Mouse (Mus musculus) T-helper 1 cell (primary cell): Measurements from ENCODE around the gene Hoxa6.

Experiments used
- in situ Hi-C: fragments of 300-600 bp; cut with MboI, MseI; formaldehyde crosslinking; loops from one replicate; pipeline ENCODE4 v1.15.1; 2025; ENCODE audit warnings: high pct_unique_total_duplicates

The Hoxa6 gene

DNA sequence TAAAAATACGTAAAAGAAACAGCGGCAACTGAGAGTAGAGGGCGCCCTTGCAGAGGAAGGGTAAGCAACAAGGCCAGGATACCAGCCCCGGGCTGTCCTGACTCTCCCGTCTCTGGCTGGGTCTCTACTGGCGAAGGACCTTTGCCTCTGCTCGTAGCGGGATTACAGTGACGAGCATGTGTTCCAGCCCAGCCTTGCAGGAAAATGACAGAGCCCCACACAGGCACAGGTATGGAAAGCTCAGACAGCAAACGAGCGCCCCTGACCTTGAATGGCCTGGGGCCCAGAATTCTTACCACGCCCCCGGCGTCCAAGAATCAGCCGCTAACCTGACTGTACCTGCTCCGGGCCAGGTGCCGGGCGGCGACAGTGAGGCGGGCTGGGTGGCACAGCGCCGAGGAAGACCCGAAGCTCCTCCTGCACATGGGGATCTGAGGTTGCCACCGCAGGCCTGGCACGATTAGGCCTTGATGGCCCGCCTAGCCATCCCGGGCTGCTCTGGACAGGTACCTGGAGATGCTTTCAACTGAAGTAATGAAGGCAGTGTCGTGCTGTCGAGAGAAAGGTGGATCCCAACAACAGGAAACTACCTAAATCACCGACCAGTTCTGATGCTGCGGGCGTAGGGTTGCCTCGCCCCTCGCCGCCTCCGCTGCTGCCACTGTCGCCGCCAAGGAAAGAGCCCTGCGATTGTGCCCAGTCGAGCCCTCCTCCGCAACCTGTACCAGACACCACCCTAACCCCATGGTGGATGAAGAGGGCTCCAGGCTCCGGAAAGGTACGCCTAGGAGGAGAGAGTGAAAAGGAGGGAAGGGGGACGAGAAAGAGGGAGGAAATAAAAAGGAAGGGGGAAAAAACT, 21.3 kb upstream of the Hoxa6 start:
- in situ Hi-C loops: loop anchor here (5.0 to 25.0 kb wide), 3 partner anchors 33 to 1058 kb away; partner anchors contain the start of genes Creb5 and Hoxa13

DNA sequence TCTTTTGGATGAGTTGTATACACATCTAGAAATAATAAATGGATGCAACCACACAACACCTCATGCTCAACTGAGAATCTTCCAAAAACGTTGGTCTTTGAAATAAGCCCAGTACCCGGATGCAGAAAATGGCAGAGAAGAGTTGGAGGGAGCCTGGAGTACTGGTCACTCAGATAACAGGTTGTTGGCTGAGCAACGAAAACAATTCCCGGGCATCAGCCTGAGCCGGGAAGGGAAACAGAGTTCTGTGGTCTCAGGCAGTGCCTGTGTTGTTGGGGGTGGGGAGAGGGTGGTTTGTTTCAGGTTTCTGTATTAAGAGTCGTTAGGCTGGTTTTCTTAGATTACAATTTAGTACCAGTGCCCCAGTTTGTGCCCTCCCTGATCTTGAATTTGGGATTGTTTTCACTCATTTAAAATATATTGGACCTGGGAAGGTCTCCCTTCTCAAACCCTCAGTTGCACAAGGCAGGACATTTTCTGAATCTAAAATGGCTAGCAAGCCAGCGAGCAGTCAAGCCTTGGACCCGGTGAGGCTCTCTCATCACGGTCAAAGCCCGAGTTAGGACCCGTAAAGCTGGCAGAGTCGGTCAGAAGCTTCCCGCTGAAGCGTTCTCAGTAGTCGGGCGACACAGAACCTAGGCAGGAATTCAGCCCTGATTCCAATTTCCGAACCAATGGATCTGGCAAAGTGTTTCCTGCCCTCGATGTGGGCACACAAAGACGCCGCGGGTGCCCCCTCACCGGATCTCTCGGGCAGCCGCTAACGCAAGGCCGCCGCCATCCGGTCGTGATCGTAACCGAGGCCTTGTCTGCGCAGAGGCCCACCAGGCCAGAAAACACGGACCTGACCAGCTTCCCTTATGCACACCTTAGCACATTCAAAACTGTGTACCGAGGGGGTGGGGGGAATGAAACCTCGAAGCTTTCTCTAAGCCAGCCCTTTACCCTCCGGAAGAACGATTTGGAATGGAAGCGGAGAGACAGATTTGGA, 20.2 kb upstream of the Hoxa6 start:
- in situ Hi-C loops: loop anchor here (5.0 to 25.0 kb wide), 3 partner anchors 34 to 1059 kb away; partner anchors contain the start of genes Creb5 and Hoxa13

DNA sequence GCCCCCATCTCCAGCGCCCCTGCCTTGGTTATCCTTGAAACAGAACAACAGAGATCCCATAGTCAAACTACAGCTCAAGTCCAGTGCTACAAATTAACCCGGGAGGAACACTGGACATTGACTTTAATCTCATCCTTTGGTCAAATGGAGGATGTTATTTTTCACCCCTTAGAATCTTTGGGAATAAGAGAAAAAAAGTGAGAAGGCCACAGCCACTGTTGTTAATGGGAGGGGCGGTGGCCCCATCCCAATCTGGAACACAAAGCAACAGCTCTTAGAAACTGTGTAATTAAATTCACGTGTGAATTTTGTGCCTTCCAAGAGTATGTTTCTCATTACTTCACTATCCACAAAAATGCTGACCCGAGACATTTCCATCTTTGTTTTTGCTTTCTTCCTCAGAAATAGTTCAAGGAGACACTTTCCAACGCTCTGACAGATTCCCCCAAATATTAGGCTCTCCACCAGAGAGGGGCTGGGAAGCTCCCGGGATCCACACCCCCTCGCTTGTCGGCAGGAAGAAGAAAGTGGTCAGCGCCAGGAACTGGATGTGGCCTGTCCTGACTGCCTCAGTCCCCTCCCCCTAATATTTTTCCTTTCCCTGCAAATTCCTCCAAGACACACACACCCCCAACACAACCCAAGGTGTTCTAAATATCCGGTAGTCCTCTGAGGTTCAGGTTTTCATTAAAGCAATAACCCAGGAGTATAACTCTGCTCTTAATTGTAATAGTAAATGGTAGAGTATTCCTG, 19.1 kb upstream of the Hoxa6 start:
- in situ Hi-C loops: loop anchor here (5.0 to 25.0 kb wide), 3 partner anchors 35 to 1060 kb away; partner anchors contain the start of genes Creb5 and Hoxa13

DNA sequence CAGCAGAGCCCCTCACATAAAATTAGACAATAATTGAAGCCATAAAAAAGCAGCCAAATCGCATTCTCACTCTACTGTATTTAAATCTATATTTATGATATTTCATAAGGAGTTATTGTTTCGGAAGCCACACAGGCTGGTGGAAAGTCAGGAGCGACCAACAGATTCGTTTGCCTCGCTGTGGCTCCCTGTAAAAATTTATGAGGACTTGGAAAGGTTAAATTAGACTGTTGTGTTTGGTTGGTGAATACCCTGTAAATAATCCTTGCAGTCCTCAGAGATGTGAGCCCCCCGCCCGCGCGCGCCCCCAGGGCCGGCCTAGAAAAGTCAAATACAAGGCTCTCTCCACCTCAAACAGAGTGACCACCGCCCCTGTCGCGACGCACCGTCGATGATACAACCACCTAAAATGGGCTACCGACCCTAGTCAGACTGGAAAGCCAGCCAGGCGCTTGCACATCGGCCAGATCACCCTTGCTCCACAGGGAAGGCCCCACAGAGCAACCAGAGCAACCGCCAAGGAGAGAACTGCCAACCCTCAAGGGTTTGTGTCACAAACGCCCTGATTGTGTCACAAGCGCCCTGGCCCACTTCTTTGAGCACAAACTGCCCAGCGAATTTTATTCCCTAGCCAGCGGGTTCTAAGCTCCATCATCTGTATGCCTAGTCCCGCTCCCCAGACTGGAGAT, 18.2 kb upstream of the Hoxa6 start:
- in situ Hi-C loops: loop anchor here (5.0 to 25.0 kb wide), 3 partner anchors 36 to 1061 kb away; partner anchors contain the start of genes Creb5 and Hoxa13

DNA sequence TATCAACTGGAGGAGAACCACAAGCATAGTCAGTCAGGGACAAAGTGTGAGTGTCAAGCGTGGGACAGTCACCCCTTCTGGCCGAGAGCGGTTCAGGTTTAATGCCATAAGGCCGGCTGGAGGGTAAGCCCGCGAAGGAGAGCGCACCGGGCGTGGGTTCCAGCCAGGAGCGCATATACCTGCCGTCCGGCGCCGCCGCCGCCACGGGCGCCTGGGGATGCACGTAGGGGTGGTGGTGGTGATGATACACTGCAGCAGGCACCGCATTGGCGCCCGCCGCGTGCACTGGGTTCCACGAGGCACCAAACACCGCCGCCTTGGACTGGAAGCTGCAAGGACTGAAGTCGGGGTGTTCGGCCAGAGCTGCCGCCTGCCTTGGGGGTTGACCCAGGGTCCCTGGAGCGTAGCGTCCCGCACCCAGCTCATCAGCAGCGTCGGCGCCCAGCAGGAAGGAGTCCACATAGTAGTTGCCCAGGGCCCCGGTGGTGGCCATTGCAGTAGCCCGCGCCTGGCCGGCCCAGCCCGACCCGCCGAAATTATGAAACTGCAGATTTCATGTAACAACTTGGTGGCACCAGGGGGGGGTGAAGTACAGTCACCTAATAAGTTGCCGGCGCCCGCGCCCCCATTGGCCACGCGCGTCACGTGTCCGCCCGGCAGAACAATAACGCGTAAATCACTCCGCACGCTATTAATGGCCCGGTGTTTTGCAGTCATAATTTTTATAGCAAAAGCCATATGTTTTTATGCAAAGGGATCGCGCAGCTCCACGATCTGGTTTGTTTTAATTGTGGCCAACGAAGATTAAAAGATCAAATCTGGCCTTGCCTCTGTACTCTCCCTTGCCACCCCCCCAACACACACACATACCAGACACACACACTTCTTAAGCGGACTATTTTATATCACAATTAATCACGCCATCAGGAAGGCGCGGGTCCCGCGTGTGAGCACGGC, 17.4 kb upstream of the Hoxa6 start:
- in situ Hi-C loops: loop anchor here (5.0 to 25.0 kb wide), 3 partner anchors 36 to 1061 kb away; partner anchors contain the start of genes Creb5 and Hoxa13

DNA sequence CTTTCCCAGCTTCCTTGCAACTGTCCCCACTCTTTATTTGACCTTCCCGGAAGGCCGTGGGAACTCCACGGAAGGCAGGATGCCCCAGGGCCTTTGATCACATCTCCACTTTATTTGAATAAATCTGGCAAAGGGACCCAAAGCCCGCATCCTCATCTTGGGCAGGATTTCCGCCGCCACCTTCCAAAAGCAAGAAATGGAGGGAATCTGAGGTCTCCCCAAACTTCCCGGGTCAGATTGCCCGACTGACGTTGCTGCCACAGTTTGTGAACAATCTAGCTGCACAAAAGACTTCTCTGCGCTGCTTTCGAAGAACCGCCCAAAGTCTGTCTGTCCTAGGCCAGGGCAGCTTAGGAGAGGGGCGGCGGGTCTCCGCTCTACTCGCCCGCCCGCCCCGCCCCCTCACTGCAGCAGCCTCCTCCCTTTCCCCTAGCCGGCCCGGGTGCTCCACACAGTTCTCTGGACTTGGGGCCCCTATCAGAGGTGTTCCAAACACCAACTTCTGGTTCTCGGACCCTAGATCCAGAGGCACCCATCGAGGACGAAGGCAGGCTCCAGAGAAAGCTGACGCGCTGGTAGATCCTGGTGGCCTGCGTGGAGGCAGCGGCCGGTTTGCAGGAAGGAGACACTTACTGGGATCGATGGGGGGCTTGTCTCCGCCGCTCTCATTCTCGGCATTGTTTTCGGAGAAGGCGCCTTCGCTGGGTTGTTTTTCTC, 16.5 kb upstream of the Hoxa6 start:
- in situ Hi-C loops: loop anchor here (5.0 to 25.0 kb wide), 5 partner anchors 37 to 1062 kb away; partner anchors contain the start of genes Creb5 and Hoxa13

DNA sequence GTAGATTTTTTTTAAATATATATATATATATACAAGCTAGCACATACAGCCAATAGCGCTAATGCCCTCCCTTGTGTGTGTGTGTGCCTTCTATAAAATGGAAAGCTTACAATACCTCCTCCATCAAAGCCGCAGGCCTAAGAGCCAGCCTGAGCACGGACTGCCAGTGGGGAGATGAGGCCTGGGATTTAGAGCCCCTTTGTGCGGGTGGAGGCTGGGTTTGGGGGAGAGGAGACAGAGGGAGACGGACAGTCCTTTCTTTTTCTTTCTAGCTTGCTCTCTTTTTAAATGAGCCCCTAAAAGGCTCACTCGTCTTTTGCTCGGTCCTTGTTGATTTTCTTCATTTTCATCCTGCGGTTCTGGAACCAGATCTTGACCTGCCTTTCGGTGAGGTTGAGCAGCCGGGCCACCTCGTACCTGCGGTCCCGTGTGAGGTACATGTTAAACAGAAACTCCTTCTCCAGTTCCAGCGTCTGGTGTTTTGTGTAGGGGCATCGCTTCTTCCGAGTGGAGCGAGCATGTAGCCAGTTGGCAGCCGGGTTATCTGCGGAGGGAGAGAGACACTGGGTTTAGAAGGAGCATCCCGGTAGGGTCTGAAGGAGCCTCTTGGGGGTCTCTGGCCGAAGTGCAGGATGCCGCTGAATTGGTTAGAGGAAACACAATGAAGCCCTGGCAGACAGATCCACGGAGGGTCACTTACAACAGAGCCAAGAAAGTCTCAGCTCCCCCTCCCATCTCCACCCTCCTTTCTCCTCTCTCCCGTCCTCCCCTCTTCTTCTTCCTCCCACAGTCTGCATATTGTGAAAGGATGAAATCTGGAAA, 15.6 kb upstream of the Hoxa6 start:
- in situ Hi-C loops: loop anchor here (5.0 to 10.0 kb wide), 3 partner anchors 219 to 637 kb away; no protein-coding TSS in a partner anchor

DNA sequence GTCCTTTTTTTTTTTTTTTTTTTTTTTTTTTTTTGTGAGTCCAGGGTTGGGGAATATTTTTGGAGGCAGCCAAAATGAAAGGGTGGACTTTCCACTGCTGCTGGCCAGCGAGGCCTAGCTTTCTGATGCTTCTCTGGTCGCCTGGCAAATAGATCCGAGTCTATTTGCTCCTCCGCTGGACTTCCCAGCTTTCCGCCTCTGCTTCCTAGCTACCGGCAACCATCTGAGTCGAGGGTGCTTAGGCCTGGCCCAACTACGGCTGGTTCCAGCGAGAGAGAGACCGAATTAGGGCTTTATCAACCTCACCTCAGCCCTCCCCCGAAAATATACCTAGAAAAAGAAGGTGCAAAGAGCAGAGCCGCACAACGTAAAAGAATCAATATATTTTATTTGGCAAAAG, 14.2 kb upstream of the Hoxa6 start:
- in situ Hi-C loops: loop anchor here (5.0 to 10.0 kb wide), 3 partner anchors 218 to 635 kb away; no protein-coding TSS in a partner anchor

DNA sequence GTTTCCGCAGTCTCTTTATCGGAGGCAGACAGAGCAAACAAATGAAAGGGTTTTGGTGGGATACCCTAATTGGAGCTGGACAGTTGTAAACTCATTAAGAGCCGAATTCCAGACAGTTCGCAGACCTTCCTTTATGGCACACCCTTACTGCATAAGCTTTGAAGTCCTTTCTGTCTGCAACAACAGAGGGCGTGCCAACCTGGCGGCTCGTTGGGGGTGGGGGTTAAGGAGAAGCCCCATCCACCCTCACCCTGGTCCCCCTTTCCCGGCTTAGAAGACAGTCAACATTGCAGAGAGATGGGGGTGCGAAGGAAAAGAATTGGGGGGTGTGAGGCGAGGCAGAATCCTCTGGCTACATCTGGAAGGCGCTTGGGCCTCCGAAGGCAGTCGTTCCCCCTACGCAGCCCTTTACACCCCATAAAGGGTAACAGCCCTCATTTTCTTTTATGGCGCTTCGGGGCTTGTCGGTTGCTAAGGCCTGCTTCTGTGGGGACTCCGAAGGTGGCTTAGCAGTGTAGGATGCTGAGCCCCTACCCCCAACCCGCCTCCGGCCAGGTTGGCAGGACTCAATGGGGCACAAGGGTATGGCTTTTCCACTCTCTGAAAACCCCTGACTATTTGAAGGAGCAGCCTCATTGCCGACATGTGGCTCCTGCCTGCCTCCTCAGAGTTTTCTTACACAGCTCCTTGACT, 13.6 kb upstream of the Hoxa6 start:
- in situ Hi-C loops: loop anchor here (5.0 to 10.0 kb wide), 3 partner anchors 217 to 635 kb away; no protein-coding TSS in a partner anchor

DNA sequence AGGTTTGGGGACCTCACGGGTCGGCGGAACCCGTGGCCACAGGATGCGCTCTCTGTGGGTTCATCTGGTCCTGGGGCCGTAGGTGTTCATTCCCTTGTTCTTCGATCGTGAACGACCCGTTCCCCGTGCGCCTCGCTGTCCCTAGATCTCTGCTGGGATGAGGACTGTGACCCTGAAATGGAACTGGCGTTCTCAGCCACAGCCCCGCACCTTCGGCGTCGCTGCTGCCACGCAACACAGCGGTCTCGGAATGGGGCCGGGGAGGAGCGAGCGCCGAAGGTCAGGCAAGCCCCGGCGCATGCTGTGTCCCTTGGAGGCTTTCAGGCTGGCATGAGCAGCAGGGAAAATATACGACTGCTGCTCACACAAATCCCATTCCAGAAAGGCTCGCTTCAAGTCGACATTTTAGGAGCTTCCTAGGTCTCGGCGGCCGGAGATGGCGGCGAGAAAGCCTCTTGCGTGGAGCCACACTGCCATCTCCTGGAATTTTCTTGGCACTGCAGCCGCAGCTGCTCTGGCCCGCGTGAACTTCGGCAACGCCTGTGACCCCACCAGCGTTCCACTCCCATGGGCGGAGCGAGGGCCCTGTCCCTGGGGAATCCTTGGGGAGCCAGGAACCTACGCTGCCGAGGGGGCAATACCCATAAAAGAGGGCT, 12.9 kb upstream of the Hoxa6 start, which contains the start of gene Hoxa7:
TSS of gene Hoxa7 (minus strand) at position 518 of the 656 bp plus-strand sequence.
- in situ Hi-C loops: loop anchor here (5.0 to 10.0 kb wide), 3 partner anchors 217 to 634 kb away; no protein-coding TSS in a partner anchor

DNA sequence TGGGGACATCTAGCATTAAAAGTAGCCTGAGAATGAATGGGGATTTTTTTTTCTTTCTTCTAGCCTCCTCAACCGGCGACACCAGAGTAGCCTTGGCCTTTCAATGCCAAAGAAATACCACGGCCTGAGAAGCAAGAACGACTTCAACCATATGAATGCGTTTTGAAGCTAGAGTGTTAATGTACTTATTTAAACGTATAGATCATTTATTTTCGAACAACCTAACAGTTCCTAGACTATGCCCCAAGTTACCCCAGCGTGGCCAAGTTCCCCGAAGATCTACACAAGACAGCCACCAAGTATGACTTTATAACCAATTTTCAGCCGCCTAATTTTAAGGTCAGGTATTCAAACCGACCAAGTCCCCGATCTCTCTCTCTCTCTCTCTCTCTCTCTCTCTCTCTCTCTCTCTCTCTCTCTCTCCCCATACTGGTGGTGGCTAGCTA, 12.4 kb upstream of the Hoxa6 start:
- in situ Hi-C loops: loop anchor here (5.0 to 10.0 kb wide), 3 partner anchors 216 to 634 kb away; no protein-coding TSS in a partner anchor

DNA sequence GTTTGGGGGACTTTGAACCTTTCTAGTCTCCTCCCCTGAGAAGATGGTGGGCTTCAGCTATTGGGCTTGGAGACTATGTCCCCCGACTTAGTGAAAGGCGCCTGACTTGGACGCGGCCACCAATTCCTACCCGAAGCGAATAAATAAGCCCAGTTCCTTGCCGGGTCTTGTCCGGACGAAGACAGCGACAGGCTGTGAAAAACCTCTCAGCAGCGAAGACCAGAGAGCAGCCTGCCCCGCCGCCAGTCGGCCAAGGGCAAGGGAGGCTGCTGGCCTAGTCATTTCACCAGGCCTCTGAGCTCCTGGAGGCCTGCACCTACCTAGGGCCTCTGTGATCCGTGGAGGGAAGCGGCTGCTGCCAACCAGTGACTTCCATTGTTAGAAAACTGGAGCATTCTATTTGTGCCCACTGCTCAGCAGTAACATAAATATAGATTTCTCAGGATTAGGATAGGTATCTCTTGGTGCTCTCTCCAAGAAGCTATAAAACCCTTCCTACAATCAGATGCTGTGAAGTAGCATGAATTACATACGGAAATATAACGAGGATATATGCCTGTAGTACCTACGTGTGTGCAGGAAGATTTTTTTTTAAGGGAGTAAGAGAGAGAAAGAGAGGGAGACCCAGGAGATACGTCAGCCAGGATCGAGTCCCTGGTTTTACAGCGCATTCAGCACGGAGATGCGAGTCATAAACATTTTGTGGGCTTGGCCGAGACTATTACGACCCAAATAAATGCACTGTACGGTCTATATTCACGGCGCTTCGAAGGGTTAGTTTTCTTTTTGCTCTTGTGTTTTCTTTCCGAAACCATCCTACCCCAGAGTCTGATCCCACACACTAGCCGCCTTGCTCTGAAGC, 11.7 kb upstream of the Hoxa6 start:
- in situ Hi-C loops: loop anchor here (5.0 to 10.0 kb wide), 3 partner anchors 215 to 633 kb away; no protein-coding TSS in a partner anchor

DNA sequence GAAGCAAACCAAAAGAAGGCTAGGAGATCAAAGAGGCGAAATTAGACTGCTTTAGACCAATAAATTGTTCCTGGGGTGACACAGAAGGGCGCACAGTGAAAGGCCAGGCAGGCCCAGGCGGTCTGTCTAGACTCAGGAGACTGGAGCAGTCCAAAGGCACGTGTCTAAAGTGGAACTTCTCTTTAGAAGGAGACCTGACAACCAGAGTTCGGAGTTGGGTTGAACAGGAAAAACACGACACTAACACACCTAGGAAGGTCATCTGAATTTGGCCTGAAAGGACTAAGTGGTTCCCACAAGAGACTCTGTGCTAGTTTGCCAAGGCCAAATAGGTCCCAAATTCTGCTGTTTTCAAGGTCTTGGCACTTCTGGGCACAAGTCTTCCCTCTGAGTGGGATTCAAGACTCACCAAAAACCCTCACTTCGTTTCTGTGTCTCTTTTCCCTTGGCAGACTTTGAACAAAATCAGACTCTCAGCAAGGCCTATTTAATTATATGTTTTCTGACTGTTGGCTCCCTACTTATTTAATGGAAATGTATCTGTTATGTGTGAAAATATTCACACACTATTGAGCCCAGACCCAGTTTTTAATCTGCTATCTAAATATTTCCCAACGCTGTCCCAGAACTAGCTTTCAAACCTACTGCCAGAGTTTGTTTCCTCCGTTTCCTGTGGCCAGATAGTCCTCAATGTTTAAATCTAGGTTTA, 10.9 kb upstream of the Hoxa6 start:
- in situ Hi-C loops: loop anchor here (5.0 kb wide), 2 partner anchors 357 to 1047 kb away; no protein-coding TSS in a partner anchor

DNA sequence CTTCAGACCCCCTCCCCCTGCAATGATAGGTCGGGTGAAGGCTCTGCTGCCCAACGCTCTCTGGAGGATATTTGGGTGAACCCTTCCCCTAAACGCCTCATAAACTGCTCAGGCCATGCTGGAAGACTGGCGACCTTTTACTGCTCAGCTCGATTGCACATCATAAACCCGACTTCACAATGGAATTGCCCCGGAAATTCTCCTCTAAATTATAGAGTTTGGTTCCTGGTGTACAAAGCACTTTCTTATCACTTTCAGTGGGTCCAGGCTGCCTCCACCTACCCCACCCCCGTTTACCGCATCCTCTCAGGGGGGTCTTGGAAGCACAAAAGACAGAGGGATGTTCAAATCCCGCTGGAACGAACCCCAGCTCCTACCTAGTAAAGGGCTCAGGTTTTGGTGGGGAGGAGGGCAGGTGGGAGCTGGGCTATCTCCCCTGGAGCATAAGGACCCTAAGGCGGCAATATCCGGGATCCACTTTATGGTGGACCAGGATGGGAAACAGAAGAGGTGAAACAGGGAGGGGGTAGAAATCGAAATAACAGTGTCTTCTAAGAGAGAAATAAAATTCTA, 10.2 kb upstream of the Hoxa6 start:
- in situ Hi-C loops: loop anchor here (5.0 kb wide), 2 partner anchors 356 to 1046 kb away; no protein-coding TSS in a partner anchor
